ENCODE assay signal across 20 mouse cellular contexts in the genomic region with DNA sequence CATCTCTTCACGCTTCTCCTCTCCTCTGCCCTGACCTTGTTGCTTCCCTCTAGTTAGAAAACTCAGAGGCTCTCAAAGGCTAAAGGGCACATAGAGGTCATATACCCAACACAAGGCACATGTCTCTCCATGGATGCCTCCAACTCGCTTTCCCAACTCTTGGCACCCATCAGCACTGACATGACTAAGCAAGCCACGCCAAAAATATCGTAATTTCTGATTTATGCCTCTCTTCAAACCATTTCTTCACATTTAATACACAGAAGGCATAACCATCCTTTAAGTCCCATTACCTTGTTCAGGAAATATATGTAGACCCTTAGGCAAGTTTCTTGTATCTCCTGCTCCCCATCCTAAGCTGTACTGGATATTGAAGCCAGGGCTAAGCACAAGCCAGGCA. TPM values are rescaled to one million over a fixed set of nuclear protein-coding genes. Genes with fewer than 3 reads are reported as not detected.
DNase-seq lines count a peak whose midpoint lies in the region.
"Had no signal": no experiment of that assay in that cellular context is flagged by ENCODE, and none has a peak within 500 bp of the region (broad histone marks: within the 10 kb centered on the region; RNA-seq: fewer than 3 reads in every experiment).

No protein-coding gene starts in this region.

- H3K27ac ChIP-seq in brown adipose tissue, adult 24 weeks (replicated peaks; ENCODE audit: low read depth, low read length): peak overlapping the region; percentile 86
- H3K27ac ChIP-seq: embryonic facial prominence, embryonic 13.5 days; forebrain, embryonic 13.5 days; heart, adult 2 months; hindbrain, embryonic 15.5 days had no signal

- peak; percentile 11 to 24 for DNase-seq in adrenal gland, postnatal 36 days
- no peak for DNase-seq in adrenal gland, postnatal 4 days (ENCODE audit: low spot score in 2 of 2)
- peak; percentile 82 for DNase-seq in NIH3T3 (ENCODE audit: low read depth)
- no peak for DNase-seq in right cerebral cortex, adult 18-20 months
- no peak for DNase-seq in frontal cortex, postnatal 25 days (ENCODE audit: low spot score in 2 of 2)
- DNase-seq: B cell, adult 2 months; cerebellum, adult 18-20 months; cerebellum, adult 9-11 months; cerebellum, postnatal 36 days; gastrocnemius, postnatal 10 days; heart, adult 2 months; heart, postnatal 36 days; kidney, adult 2 months had no signal

- peaks cover 2% of the 10 kb centered on the region; the same call in 1 of the 2 replicates for H3K4me1 ChIP-seq in brown adipose tissue, adult 24 weeks (ENCODE audit: control insufficient read depth, insufficient read depth, insufficient read length, low read length)
- H3K4me1 ChIP-seq: embryonic facial prominence, embryonic 13.5 days; forebrain, embryonic 13.5 days; hindbrain, embryonic 15.5 days had no signal

- H3K4me3 ChIP-seq in brown adipose tissue, adult 24 weeks (ENCODE audit: insufficient read depth, low read depth, low read length): no peak overlapping the region
- H3K4me3 ChIP-seq: embryonic facial prominence, embryonic 13.5 days; forebrain, embryonic 13.5 days; heart, adult 2 months; heart, embryonic 13.5 days; hindbrain, embryonic 15.5 days had no signal

RNA-seq across cellular contexts. Expression of a gene that starts 37.6 kb away (rescaled TPM):
- 10 to 100 TPM; 15.2 to 26.3 TPM for total RNA-seq in adrenal gland, postnatal 36 days (2021)
- 10 to 100 TPM; 19.1 to 19.6 TPM for total RNA-seq in adrenal gland, postnatal 4 days (2021)
- polyA plus RNA-seq in brown adipose tissue, adult 24 weeks (2012; ENCODE audit: insufficient read depth, insufficient read length, missing spikeins): 5.0 and 5.9 TPM in 2 replicates
- polyA plus RNA-seq: CD4-positive, CD25-positive, alpha-beta regulatory T cell, adult 4 months; G1E had no signal

Comparison
In these comparisons a context has a peak if more than half of its experiments do, and no peak if none do; other contexts are left out.
1. DNase-seq: peak in adrenal gland, postnatal 36 days (2 of 2) and NIH3T3 (single experiment); none in adrenal gland, postnatal 4 days (0 of 2), right cerebral cortex, adult 18-20 months (single experiment) and frontal cortex, postnatal 25 days (0 of 2).